In the genomic region with DNA sequence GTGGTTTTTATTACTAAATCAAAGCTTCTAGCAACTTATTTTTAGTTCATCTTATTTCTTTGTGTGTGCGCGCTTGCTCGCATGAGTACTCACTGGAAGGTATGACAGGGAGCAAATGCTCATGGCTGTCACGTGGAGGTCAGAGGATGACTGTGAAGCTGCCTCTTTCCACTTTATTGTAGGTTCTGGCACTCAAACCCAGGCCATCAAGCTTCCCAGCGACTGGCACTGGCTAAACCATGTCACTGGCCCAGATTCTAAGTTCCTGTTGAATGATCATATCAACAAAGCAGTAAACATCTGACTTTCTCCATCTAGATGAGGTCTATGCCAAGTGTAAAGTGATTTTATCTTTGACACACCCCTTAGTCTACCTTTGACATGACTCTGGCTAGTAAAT, we compare ENCODE assay signal across 11 mouse cellular contexts. TPM values are rescaled to one million over a fixed set of nuclear protein-coding genes. Genes with fewer than 3 reads are reported as not detected.
"Had no signal": no experiment of that assay in that cellular context is flagged by ENCODE, and none has a peak within 500 bp of the region (broad histone marks: within the 10 kb centered on the region; RNA-seq: fewer than 3 reads in every experiment).

No protein-coding gene starts in this region.

- H3K4me2 ChIP-seq: limb, embryonic 13.5 days; liver, embryonic 13.5 days; midbrain, embryonic 12.5 days; neural tube, embryonic 13.5 days had no signal

- H3K9me3 ChIP-seq: limb, embryonic 13.5 days; liver, embryonic 13.5 days; midbrain, embryonic 12.5 days; neural tube, embryonic 13.5 days had no signal

- H3K4me1 ChIP-seq: limb, embryonic 13.5 days had no signal

- H3K4me3 ChIP-seq: limb, embryonic 13.5 days; liver, embryonic 13.5 days; midbrain, embryonic 12.5 days; neural tube, embryonic 13.5 days had no signal

- ATAC-seq: midbrain, embryonic 16.5 days had no signal

- DNase-seq: kidney, adult 8-10 months; left cerebral cortex, postnatal 4 days; liver, embryonic 13.5 days; retina, postnatal 1 day; thymus, postnatal 36 days had no signal

- H3K27me3 ChIP-seq: limb, embryonic 13.5 days; liver, embryonic 13.5 days; midbrain, embryonic 12.5 days; neural tube, embryonic 13.5 days had no signal

- H3K9ac ChIP-seq: limb, embryonic 13.5 days; liver, embryonic 13.5 days; midbrain, embryonic 12.5 days; neural tube, embryonic 13.5 days had no signal

- H3K27ac ChIP-seq: kidney, postnatal 0 days; limb, embryonic 13.5 days; liver, embryonic 13.5 days; midbrain, embryonic 12.5 days; neural tube, embryonic 13.5 days had no signal

RNA-seq across cellular contexts. Expression of a gene that starts 37.8 kb away (rescaled TPM):
- total RNA-seq: megakaryocyte-erythroid progenitor cell, adult 5-6 weeks had no signal
